Mouse (Mus musculus): ENCODE measurements at regions not wholly inside any gene's neighbourhood (a gene's known extent, or its start where the extent isn't known, plus 50 kb on each side); places are given as distances from the start of the nearest gene placed in this dataset.

- no peak for DNase-seq (ENCODE audit: low spot score in 2 of 2)
Observed at GRCm38 (mm10) chr1:125307223-125307622, 128.3 kb downstream of the Actr3 start.

GRCm38 (mm10) chr1:125298520-125299090, 136.9 kb downstream of the Actr3 start:
- no peak for DNase-seq (ENCODE audit: low spot score in 2 of 2)

- DNase-seq (ENCODE audit: low spot score in 2 of 2): no peak
Observed at GRCm38 (mm10) chr1:125295646-125296045, 139.9 kb downstream of the Actr3 start.

GRCm38 (mm10) chr1:125290320-125291021, 145.1 kb downstream of the Actr3 start:
- no peak for DNase-seq (ENCODE audit: low spot score in 2 of 2)

GRCm38 (mm10) chr1:125286347-125286746, 149.2 kb downstream of the Actr3 start:
- no peak for DNase-seq (ENCODE audit: low spot score in 2 of 2)

GRCm38 (mm10) chr1:125284693-125285092, 150.8 kb downstream of the Actr3 start:
- DNase-seq (ENCODE audit: low spot score in 2 of 2): no peak

GRCm38 (mm10) chr1:125273752-125274151, 161.8 kb downstream of the Actr3 start:
- DNase-seq (ENCODE audit: low spot score in 2 of 2): no peak

- DNase-seq (ENCODE audit: low spot score in 2 of 2): no peak
Observed at GRCm38 (mm10) chr1:125263684-125264083, 171.8 kb downstream of the Actr3 start.

GRCm38 (mm10) chr1:125263068-125263467, 172.5 kb downstream of the Actr3 start:
- DNase-seq (ENCODE audit: low spot score in 2 of 2): no peak

- no peak for DNase-seq (ENCODE audit: low spot score in 2 of 2)
Observed at GRCm38 (mm10) chr1:125242345-125242744, 193.2 kb downstream of the Actr3 start.

- no peak for DNase-seq (ENCODE audit: low spot score in 2 of 2)
Observed at GRCm38 (mm10) chr1:125241717-125242116, 193.8 kb downstream of the Actr3 start.

GRCm38 (mm10) chr1:125237595-125237988, 197.9 kb downstream of the Actr3 start:
- DNase-seq (ENCODE audit: low spot score in 2 of 2): no peak

- DNase-seq (ENCODE audit: low spot score in 2 of 2): peak; percentile 23 to 44
Observed at GRCm38 (mm10) chr1:125236948-125237594, 198.5 kb downstream of the Actr3 start.

GRCm38 (mm10) chr1:125234747-125235146, 200.8 kb downstream of the Actr3 start:
- DNase-seq (ENCODE audit: low spot score in 2 of 2): no peak

- no peak for DNase-seq (ENCODE audit: low spot score in 2 of 2)
Observed at GRCm38 (mm10) chr1:125223370-125223769, 212.2 kb downstream of the Actr3 start.

GRCm38 (mm10) chr1:125216192-125216591, 219.3 kb downstream of the Actr3 start:
- DNase-seq (ENCODE audit: low spot score in 2 of 2): no peak

- DNase-seq (ENCODE audit: low spot score in 2 of 2): no peak
Observed at GRCm38 (mm10) chr1:125187091-125187490, 248.4 kb downstream of the Actr3 start.

GRCm38 (mm10) chr1:125176124-125176937, 259.2 kb downstream of the Actr3 start:
- no peak for DNase-seq (ENCODE audit: low spot score in 2 of 2)

GRCm38 (mm10) chr1:125174725-125175124, 260.8 kb downstream of the Actr3 start:
- no peak for DNase-seq (ENCODE audit: low spot score in 2 of 2)

- no peak for DNase-seq (ENCODE audit: low spot score in 2 of 2)
Observed at GRCm38 (mm10) chr1:125172474-125172873, 263.1 kb downstream of the Actr3 start.

GRCm38 (mm10) chr1:125165226-125165625, 270.3 kb downstream of the Actr3 start:
- DNase-seq (ENCODE audit: low spot score in 2 of 2): no peak

GRCm38 (mm10) chr1:125158481-125158880, 277.0 kb downstream of the Actr3 start:
- no peak for DNase-seq (ENCODE audit: low spot score in 2 of 2)
